Mouse (Mus musculus) bone marrow, adult 2 months (tissue): ENCODE measurements around the gene Dnaja3. TPM values are rescaled to one million over a fixed set of nuclear protein-coding genes. Genes with fewer than 3 reads are reported as not detected.

Source experiments
- H3K27ac ChIP-seq: fragments of 200-500 bp; 2 replicates; pipeline ENCODE4 v1.5.1; 2012; ENCODE audit warnings: low read depth, mild to moderate bottlenecking, control low read depth, inconsistent platforms, low read length; ENCODE audit not compliant: control insufficient read depth, poor library complexity, insufficient read depth
- H3K4me1 ChIP-seq: fragments of 200-500 bp; 2 replicates; pipeline ENCODE4 v1.6.1; 2011; ENCODE audit warnings: low read length; ENCODE audit not compliant: control insufficient read depth, insufficient read depth
- H3K4me3 ChIP-seq: fragments of 200-500 bp; replicated peaks from 2 replicates; pipeline ENCODE3; 2011; ENCODE audit warnings: mild to moderate bottlenecking, low read depth, low read length, control low read depth; ENCODE audit not compliant: control insufficient read depth
- CTCF ChIP-seq: fragments of 200-500 bp; IDR thresholded peaks from 2 replicates; pipeline ENCODE4 v1.5.1; 2011; ENCODE audit warnings: low read length, control low read depth; ENCODE audit not compliant: control insufficient read depth, insufficient read depth
- POLR2A ChIP-seq: fragments of 200-500 bp; IDR thresholded peaks from 2 replicates; pipeline ENCODE4 v1.6.1; 2011; ENCODE audit warnings: low read depth, mild to moderate bottlenecking, control low read depth, low read length, borderline replicate concordance; ENCODE audit not compliant: control insufficient read depth
- WGBS: fragments of 180-500 bp; shearing (Covaris S2); methylation state at CpG from one replicate; pipeline ENCODE4 v1.1.7; 2018; 5-methylcytosine and 5-hydroxymethylcytosine counted together
- polyA plus RNA-seq: library from polyadenylated mRNA; stranded (reverse); fragments of >200 nt; gene quantifications from 2 replicates; pipeline ENCODE4 v1.2.4, GENCODE M21; 2011; ENCODE audit warnings: low replicate concordance; ENCODE audit not compliant: missing spikeins, insufficient read depth, insufficient read length

Dnaja3 gene
- polyA plus RNA-seq, 1 experiment, result 11.7 TPM

DNA sequence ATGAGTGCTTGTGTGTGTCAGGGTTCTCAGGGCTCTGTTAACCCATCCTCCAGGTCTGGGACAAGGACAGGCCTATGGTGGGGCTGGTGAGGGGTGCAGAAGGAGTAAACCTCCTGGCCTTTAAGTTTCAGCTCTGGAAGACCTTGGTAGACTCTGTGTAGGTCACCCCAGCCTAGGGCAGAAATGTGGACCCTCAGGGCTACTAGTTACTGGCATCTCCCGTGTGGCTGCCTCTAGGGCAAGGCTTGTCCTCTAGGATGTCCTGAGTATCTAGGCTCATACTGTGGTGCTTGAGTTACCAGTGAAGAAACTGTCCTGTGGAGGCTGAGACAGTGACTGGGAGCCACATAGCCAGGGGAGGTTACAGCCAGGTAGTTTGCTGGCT, 36.3 kb upstream of the Dnaja3 start:
- Histone ChIP-seq H3K27ac (no peak overlapping the region), H3K4me1 (no peaks in the 10 kb centered on the region; the same call in 1 of the 2 replicates), H3K4me3 (no peak overlapping the region)
- TF ChIP-seq CTCF (no peak), POLR2A (no peak)
- whole genome bisulfite sequencing, result 81% methylated on average over 1 of the region's 1 CpGs

GRCm38 (mm10) chr16:4604293-4604837, 35.4 kb upstream of the Dnaja3 start:
- no peak overlapping the region for H3K27ac ChIP-seq

GRCm38 (mm10) chr16:4605514-4606131, 34.2 kb upstream of the Dnaja3 start:
- 70% methylated on average over 13 of the region's 13 CpGs for WGBS
- H3K4me1 ChIP-seq, result no peaks in the 10 kb centered on the region; the same call in 1 of the 2 replicates
- no peak overlapping the region for H3K27ac ChIP-seq
- TF ChIP-seq CTCF (no peak), POLR2A (no peak)
- no peak overlapping the region for H3K4me3 ChIP-seq

More at GRCm38 (mm10) chr16:4604293-4604837, 35.4 kb upstream of the Dnaja3 start:
- no peak for TF ChIP-seq CTCF
- H3K4me3 ChIP-seq, result no peak overlapping the region
- no peaks in the 10 kb centered on the region; the same call in 1 of the 2 replicates for H3K4me1 ChIP-seq
- 80% methylated on average over 11 of the region's 11 CpGs for WGBS

- Histone ChIP-seq H3K4me3 (no peak overlapping the region), H3K27ac (no peak overlapping the region), H3K4me1 (no peaks in the 10 kb centered on the region; the same call in 1 of the 2 replicates)
- WGBS, result 35% methylated on average over 5 of the region's 5 CpGs
- TF ChIP-seq CTCF (peak; percentile 44; the same call in 1 of the 2 replicates), POLR2A (no peak)
Measured at GRCm38 (mm10) chr16:4606431-4607084, 33.2 kb upstream of the Dnaja3 start.

- no peaks in the 10 kb centered on the region; the same call in 1 of the 2 replicates for H3K4me1 ChIP-seq
Measured at GRCm38 (mm10) chr16:4607818-4608531, 31.8 kb upstream of the Dnaja3 start.

GRCm38 (mm10) chr16:4608532-4609059, 31.2 kb upstream of the Dnaja3 start:
- H3K4me1 ChIP-seq, result no peaks in the 10 kb centered on the region; the same call in 1 of the 2 replicates
- TF ChIP-seq POLR2A, result no peak
- no peak for TF ChIP-seq CTCF
- no peak overlapping the region for H3K27ac ChIP-seq
- WGBS, result 86% methylated on average over 19 of the region's 19 CpGs
- no peak overlapping the region for H3K4me3 ChIP-seq

More at GRCm38 (mm10) chr16:4607818-4608531, 31.8 kb upstream of the Dnaja3 start:
- Histone ChIP-seq H3K4me3 (no peak overlapping the region), H3K27ac (no peak overlapping the region)
- no peak for TF ChIP-seq POLR2A
- TF ChIP-seq CTCF, result peak; percentile 94
- 54% methylated on average over 9 of the region's 9 CpGs for WGBS

GRCm38 (mm10) chr16:4611193-4611592, 28.6 kb upstream of the Dnaja3 start:
- Histone ChIP-seq H3K4me3 (no peak overlapping the region), H3K27ac (no peak overlapping the region), H3K4me1 (no peaks in the 10 kb centered on the region; the same call in 1 of the 2 replicates)
- 84% methylated on average over 5 of the region's 5 CpGs for WGBS
- TF ChIP-seq POLR2A, result no peak
- TF ChIP-seq CTCF, result no peak

DNA sequence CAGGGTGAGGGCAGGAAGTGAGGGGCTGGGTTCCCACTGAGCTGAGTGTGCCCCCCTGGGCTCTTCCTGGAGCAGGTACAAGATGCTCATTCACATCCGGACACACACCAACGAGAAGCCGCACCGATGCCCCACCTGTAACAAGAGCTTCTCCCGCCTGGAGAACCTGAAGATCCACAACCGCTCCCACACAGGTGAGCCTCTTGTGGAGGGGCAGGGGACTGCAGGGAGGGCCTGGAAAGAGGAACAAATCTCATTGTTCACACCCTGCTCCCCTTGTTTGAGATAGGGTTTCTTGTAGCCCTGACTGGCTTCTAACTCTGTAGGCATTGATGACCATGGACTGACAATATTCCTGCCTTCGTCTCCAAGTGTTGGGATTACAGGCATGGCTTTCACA, 28.1 kb upstream of the Dnaja3 start:
- WGBS, result 91% methylated on average over 7 of the region's 7 CpGs
- H3K4me1 ChIP-seq, result no peaks in the 10 kb centered on the region
- TF ChIP-seq CTCF (no peak), POLR2A (no peak)
- H3K27ac ChIP-seq, result no peak overlapping the region
- H3K4me3 ChIP-seq, result no peak overlapping the region
